Mouse (Mus musculus) CD4-positive helper T cell, adult 2 months (primary cell): ENCODE measurements at regions not wholly inside any gene's neighbourhood (a gene's known extent, or its start where the extent isn't known, plus 50 kb on each side); places are given as distances from the start of the nearest gene placed in this dataset.

Experiments
- DNase-seq: peaks from one replicate; pipeline ENCODE4 v3.0.0-alpha.2; 2012; ENCODE audit warnings: low read depth, missing footprints, low spot score

DNA sequence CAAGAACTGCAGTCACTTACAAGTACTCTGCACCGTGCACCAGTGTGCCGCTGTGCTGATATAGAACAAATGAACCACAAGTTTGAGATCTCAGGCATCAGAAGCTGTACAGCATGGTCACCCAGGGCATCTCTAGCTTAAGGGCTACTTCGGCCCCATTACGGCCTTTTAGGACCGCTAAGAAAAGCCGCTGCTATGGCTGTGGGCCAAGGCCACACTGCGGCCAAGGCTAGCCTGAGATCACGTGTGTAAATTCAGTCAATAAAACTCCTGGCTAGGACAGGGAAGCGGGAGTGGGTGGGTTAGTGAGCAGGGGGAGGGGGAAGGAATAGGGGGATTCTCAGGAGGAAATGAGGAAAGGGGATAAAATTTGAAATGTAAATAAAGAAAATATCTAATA is 50.9 kb upstream of the Atp12a start:
- DNase-seq: no peak

DNA sequence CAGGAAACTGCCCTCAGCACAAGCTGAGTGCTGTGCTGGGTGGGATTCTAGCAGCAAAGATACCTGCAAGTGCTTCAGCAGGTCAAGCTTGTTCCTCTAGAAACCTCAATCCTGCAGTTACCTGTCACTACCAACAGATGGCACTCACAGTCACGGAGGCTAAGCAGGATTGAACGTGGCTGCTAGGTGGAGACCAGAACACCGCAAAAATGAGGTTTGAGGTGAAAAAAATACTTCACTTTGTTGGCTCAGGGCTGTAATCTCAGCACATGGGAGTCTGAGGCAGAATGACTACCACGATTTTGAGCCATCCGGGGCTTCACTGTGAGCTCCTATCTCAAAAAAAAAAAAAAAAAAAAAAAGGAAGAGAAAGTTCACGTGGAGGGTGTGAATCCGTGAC is 50.4 kb upstream of the Atp12a start:
- DNase-seq: peak; percentile 64
